Mouse (Mus musculus) adrenal gland, postnatal 36 days (tissue): ENCODE measurements at regions not wholly inside any gene's neighbourhood (a gene's known extent, or its start where the extent isn't known, plus 50 kb on each side); places are given as distances from the start of the nearest gene placed in this dataset.

Experiments used
- DNase-seq, 2 experiments: peaks; one replicate each; pipeline ENCODE4 v3.0.0; 2021; ENCODE audit warnings: mixed read lengths in 1 of 2

DNA sequence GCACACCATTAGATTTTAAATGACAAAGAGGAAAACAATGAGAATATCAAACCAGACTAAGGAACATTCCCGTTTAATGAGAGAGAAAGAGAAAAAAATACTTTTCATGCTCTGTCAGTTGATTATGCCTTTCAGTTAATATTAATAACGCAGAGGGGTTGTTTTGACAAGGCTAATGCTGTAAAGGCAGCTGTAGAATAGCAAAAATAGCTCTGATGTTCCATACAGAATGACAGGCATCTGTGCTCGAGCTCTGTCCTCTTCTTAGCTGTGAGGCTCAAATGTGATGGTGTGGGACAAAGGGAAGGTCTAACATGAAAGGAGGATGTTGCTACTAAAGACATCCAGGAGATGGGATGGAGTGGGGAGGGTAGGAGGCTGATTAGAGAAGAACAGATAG is 87.1 kb upstream of the Fam3c start:
- DNase-seq = no peak

DNA sequence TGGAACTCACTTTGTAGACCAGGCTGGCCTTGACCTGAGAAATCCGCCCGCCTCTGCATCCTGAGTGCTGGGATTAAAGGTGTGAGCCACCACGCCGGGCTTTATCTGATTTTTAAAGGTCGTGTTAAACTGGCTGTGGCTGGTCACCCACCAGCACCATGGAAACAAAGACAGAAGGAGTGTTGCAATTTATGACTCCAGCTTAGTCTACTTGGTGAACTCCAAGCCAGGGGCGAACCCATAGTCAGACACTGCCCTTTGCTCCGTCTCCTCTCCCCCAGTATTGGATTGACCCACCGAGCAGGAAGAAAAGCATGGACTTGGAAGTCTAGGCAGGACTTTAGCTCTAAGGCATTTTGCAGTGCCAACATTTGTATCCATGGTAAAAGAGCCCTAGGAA is 86.5 kb upstream of the Fam3c start:
- DNase-seq = no peak

DNA sequence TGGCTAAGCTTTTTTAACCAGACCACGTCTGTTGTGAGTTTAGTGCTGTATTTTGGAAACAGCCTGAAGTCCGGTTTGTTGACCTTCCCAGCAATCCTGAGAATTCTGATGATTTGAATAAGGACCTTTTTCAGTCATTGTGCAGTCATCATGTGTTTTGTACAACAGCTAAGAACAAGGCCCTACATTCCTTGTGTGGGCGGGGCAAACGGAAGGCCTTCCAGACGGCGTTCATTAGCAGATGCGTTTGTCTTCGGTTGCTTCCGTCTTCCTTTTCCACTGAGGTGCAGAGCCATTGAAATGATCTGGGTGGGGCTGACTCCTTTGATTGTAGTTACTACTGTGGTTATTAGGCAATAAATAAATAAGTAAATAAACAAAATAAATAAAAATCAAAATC is 83.8 kb upstream of the Fam3c start:
- DNase-seq = no peak

DNA sequence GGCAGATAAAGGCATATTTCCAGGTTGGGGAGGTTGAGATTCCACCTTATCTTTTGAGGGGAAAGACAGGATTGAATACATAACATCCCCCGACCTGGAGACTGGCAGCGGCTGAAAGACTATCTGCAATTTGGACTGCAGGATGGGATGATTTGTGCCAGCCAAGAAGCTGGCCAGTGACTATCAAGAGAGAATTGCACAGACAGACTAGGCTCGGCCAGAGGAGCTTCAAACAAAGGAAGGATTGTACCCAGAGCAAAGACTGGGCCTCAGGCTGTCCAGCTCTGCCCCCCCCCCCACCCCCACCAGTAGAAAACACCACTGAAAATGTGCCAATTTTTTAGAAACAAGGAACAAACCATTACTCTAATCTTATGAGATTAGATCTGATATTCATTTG is 73.0 kb upstream of the Fam3c start:
- DNase-seq = no peak

DNA sequence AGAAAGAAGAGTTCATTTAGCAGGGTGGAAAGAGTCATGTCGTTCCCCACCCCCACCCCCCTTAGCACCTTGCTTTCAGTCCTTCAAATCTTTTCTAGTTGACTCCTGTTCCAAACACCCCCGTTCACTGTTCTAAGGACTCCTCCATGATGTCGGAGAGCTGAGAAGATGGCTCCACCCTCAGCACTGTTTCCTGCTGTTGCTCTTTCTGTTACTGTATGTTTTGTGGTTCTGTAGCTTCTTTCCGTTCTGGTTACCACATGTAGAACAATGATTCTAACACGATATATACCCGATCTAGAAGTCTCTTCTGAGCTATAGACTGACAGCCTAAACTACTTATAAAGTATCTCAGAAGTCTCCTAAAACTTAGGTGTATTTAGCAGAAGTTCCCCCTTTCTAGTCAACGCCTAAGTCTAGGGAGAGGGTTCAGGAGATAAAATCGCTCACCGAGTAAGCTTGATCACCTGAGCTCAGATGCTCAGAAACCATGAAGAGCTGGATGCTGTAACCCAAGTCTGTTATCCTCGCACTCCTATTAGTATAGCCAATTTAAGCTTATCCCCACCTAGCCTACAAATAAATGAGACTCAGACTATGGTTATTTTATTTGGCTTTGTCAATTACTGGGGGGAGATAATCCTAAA is 68.2 kb upstream of the Fam3c start:
- DNase-seq = no peak

DNA sequence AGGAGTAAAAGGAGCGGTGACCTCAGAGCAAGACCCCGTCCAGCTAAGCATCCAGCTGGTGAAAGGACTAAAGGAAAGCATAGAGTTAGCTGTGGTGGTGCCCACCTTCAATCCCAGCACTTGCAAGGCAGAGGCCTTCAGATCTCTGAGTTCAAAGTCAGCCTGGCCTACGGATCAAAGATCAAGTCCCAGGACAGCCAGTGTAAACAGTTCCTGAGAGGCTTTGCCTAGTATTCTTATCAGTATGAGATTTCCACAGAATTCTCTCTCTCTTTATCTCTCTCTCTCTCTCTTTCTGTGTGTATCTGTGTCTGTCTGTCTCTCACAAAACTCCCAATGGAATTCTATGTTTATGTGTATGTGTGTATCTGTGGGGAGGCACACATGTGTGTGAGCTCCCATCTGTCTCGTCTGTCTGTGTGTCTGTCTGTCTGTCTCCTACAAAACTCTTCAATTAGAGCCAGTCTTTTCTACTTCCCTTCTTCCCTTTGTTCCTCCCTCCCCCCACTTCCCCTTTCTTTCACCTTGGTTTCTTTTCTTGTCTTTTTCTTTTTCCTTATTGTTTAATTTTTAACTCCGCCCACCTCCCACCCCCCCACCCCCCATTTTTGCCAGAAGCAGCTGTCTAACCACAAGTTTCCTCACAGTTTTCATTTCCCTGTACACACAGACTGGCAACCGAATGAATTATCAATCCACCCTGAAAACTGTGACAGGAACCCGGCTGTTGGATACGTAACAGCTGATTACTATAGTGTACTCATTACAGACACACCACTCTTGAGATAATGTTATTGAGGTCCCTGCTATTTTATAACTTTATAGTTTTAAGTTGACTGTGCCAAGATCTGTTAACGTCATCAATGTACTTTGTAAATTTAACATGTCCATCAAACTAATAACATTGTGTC is 67.3 kb upstream of the Fam3c start:
- no peak for DNase-seq

DNA sequence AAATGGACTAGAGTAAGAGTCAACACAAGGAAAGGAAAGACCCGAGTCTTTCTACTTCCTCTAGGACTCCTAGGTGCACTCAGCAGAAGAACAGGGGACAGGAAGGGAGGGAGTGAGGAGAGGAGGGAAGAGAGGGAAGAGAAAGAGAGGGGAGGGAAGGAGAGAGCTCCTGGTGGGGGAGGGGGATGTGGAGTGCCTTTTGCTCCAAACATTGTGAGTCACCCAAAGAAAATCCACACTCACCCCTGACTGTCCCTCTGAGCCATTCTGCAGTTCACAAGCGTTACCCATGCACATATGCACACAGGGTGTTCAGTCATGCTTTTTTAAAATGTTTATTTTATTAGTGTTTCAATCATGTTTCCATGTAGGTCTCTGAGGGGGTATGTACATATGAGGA is 65.5 kb upstream of the Fam3c start:
- peak in 1 of 2 experiments; percentile 36 for DNase-seq

DNA sequence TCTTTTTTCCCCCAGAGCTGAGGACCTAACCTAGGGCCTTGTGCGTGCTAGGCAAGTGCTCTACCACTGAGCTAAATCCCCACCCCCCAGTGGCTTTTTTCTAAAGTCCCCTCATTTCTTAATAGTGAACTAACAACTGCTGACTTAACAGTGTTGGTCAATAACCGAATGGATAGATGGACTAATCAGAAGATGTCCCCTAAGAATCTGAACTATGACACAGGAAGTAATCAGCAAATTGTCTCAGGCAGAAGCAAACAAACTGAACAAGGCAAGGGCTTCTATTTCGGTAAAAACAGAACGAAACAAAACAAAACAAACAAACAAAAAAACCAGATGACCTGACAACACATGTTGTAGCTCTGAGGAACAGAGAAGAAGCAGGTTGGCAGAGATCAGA is 62.2 kb upstream of the Fam3c start:
- DNase-seq = no peak

DNA sequence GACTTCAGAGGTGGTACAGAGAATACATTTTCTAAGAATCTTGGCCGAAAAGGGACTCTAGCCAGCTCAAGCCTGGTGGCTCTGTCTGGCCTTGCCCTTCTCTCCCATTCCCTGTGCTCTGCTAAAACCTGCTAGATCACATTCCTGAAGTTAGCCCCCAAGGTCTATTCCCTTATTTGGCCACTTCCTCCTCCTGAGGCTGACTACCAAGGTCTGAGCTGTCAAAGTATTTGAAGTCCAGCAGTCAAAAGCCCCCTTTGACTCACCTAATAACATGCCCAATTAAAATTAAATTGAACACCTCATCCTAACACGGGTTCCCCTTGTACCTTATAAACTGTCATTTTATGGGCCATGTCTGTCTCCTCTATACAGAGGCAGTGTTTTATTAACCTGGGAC is 61.1 kb upstream of the Fam3c start:
- peak; percentile 36 to 43 for DNase-seq

DNA sequence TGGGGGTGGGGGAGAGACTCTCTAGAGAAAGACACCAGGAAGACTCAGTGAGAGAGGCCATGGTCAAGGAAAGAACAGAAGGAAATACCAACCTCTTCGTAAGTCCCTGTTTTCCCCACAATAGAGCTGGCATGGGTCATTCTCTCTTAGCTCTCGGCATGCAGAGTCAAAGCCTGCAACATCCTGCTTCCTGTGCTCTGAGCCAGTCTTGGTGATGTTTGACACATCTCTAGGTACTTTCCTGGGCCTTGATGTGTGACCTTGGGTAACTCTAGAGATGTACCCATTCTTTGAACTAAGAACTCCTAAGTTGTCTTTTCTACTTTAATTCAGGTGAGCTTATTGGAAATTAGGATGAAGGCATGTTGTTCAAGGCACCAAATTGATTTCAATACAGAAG is 55.8 kb upstream of the Fam3c start:
- no peak for DNase-seq

DNA sequence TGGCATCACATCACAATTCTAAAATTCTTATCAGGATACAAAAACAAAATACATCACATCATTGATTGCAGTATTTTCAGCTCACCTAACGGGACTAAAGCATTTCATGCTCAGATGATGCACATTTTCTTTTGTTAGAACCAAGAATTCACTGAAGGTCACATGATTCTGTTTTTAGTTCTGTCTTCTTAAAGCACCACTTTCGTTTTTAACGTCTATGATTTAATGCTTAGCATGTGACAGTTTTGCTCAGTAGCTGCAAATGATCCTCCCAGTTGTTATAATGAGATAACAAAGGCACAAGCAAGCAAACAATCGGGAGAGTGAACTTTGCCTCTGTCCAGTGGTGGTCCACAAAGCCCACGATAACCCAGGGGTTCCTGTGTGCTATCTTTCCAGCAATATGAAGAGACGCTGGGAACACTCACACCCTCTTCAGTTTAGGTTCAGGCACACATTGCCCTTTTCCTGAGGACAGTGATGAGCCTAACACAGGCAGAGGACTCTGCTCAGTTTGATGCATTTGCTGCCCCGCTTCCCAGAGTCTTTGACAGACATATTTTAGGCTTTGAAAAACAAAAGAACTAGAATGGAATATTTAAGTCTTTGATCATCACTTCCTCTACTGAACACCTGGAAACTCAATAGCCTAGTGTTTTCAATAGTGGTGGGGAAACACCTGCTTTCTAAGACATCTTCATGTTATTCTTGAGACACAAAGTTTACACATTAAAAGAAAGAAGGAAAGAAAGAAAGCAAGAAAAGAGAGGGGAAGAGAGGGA is 53.0 kb upstream of the Fam3c start:
- no peak for DNase-seq
